Mouse (Mus musculus) embryonic facial prominence, embryonic 12.5 days (tissue): ENCODE measurements around the gene Pom121l2. TPM values are rescaled to one million over a fixed set of nuclear protein-coding genes. Genes with fewer than 3 reads are reported as not detected.
"Not testable (repeated sequence)": the region's sequence is repeated elsewhere in the genome, so short reads cannot be mapped to it uniquely, and the experiment has no call there.

ENCODE experiments used
- ATAC-seq: fragments of 200-750 bp; cut with Nextera tagmentation; 2 replicates; pipeline ENCODE4 v1.8.0; 2017; ENCODE audit not compliant: insufficient number of reproducible peaks, insufficient read depth, low FRiP score, low TSS enrichment
- H3K27ac ChIP-seq: fragments of 300-500 bp; sonication (generic); 2 replicates; pipeline ENCODE4 v1.5.1; 2016; ENCODE audit warnings: mild to moderate bottlenecking
- H3K27me3 ChIP-seq: fragments of 300-500 bp; sonication (generic); 2 replicates; pipeline ENCODE4 v1.6.1; 2016; ENCODE audit warnings: mild to moderate bottlenecking, moderate library complexity
- H3K36me3 ChIP-seq: fragments of 300-500 bp; sonication (generic); 2 replicates; pipeline ENCODE4 v1.6.1; 2016; ENCODE audit warnings: mild to moderate bottlenecking
- H3K4me1 ChIP-seq: fragments of 300-500 bp; sonication (generic); 2 replicates; pipeline ENCODE4 v1.6.1; 2016
- H3K4me2 ChIP-seq: fragments of 300-500 bp; sonication (generic); replicated peaks from 2 replicates; pipeline ENCODE4 v1.6.1; 2016; ENCODE audit warnings: mild to moderate bottlenecking, moderate library complexity
- H3K4me3 ChIP-seq: fragments of 300-500 bp; sonication (generic); 2 replicates; pipeline ENCODE4 v1.5.1; 2016; ENCODE audit warnings: mild to moderate bottlenecking
- H3K9ac ChIP-seq: fragments of 300-500 bp; sonication (generic); 2 replicates; pipeline ENCODE4 v1.6.1; 2016; ENCODE audit warnings: mild to moderate bottlenecking, moderate library complexity
- H3K9me3 ChIP-seq: fragments of 300-500 bp; sonication (generic); 2 replicates; pipeline ENCODE4 v1.6.1; 2016; ENCODE audit warnings: mild to moderate bottlenecking, moderate library complexity
- WGBS: fragments of 180-500 bp; shearing (Covaris S2); methylation state at CpG from one replicate; pipeline ENCODE4 v1.1.7; 2016; 5-methylcytosine and 5-hydroxymethylcytosine counted together
- polyA plus RNA-seq: library from polyadenylated mRNA; unstranded; fragments of >200 nt; fragmentation: Nextera tagmentation; extraction: Ambion mirVana; gene quantifications from 2 replicates; pipeline ENCODE4 v1.2.1, GENCODE M21; 2016

Pom121l2 gene
- polyA plus RNA-seq, 1 experiment from 2014 or later = 0.33 TPM

GRCm38 (mm10) chr13:22026058-22027031 lies 45.4 kb downstream of the Pom121l2 start:
- Histone ChIP-seq H3K4me3 (peak overlapping the region; percentile 46), H3K27me3 (no peaks in the 10 kb centered on the region), H3K4me2 (peak overlapping the region; percentile 55), H3K36me3 (no peaks in the 10 kb centered on the region), H3K4me1 (no peaks in the 10 kb centered on the region), H3K9ac (peak overlapping the region; percentile 42; the same call in 1 of the 2 replicates), H3K9me3 (no peaks in the 10 kb centered on the region), H3K27ac (no peak overlapping the region)
- no peak for ATAC-seq
- WGBS = 1% methylated on average over 35 of the region's 35 CpGs

- no peaks in the 10 kb centered on the region for H3K36me3 ChIP-seq
- peak overlapping the region; percentile 63 for H3K9ac ChIP-seq
- no peaks in the 10 kb centered on the region for H3K27me3 ChIP-seq
- H3K4me1 ChIP-seq = peaks cover 2% of the 10 kb centered on the region; the same call in 1 of the 2 replicates
- 0 out of 2 replicates have a peak, but pooled peaks have one; percentile 29 for ATAC-seq
- H3K4me3 ChIP-seq = peak overlapping the region; percentile 46
- peak overlapping the region; percentile 55 for H3K4me2 ChIP-seq
- 1% methylated on average over 40 of the region's 40 CpGs for WGBS
- H3K27ac ChIP-seq = peak overlapping the region; percentile 66; the same call in 1 of the 2 replicates
- no peaks in the 10 kb centered on the region for H3K9me3 ChIP-seq
These were observed 47.9 kb downstream of the Pom121l2 start for GRCm38 (mm10) chr13:22028673-22029460.

DNA sequence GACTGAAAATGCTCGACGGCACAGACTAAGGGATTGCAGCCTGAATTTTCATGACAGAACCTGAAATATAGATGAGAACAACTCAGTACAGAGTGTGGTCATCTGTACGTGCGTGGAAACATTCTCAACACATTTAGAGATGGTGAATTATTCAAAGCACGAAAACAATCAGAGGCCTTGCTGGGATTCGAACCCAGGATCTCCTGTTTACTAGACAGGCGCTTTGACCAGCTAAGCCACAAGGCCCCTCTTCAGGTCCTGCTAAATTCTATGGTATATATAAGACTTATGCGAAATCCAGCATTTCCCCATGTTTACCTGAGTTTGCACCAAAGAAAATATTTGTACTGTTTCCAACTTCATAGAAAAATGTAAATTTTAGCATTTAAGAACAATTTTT lies 48.9 kb downstream of the Pom121l2 start:
- no peak overlapping the region for H3K9ac ChIP-seq
- ATAC-seq = no peak
- 23% methylated on average over 8 of the region's 8 CpGs for WGBS
- H3K4me1 ChIP-seq = peaks cover 11% of the 10 kb centered on the region; the same call in 1 of the 2 replicates
- no peaks in the 10 kb centered on the region for H3K36me3 ChIP-seq
- no peak overlapping the region for H3K27ac ChIP-seq
- H3K4me3 ChIP-seq = no peak overlapping the region
- no peaks in the 10 kb centered on the region for H3K9me3 ChIP-seq
- no peak overlapping the region for H3K4me2 ChIP-seq
- H3K27me3 ChIP-seq = no peaks in the 10 kb centered on the region

GRCm38 (mm10) chr13:22030493-22030892 lies 49.5 kb downstream of the Pom121l2 start:
- ATAC-seq = no peak

GRCm38 (mm10) chr13:22033741-22034442 lies 52.9 kb downstream of the Pom121l2 start:
- Histone ChIP-seq H3K36me3 (no peaks in the 10 kb centered on the region), H3K9ac (peak overlapping the region; percentile 62), H3K4me2 (peak overlapping the region; percentile 66), H3K4me1 (peaks cover 11% of the 10 kb centered on the region; the same call in 1 of the 2 replicates), H3K4me3 (peak overlapping the region; percentile 40), H3K27ac (peak overlapping the region; percentile 91), H3K9me3 (no peaks in the 10 kb centered on the region), H3K27me3 (no peaks in the 10 kb centered on the region)
- 46% methylated on average over 5 of the region's 5 CpGs for WGBS
- ATAC-seq = no peak

More at GRCm38 (mm10) chr13:22030493-22030892, 49.5 kb downstream of the Pom121l2 start:
- Histone ChIP-seq H3K4me2 (no peak overlapping the region), H3K4me3 (no peak overlapping the region), H3K9ac (no peak overlapping the region), H3K9me3 (no peaks in the 10 kb centered on the region), H3K4me1 (peaks cover 11% of the 10 kb centered on the region; the same call in 1 of the 2 replicates), H3K27ac (no peak overlapping the region), H3K27me3 (no peaks in the 10 kb centered on the region), H3K36me3 (no peaks in the 10 kb centered on the region)
- 13% methylated on average over 4 of the region's 4 CpGs for WGBS

GRCm38 (mm10) chr13:22034443-22035266 lies 53.7 kb downstream of the Pom121l2 start:
- Histone ChIP-seq H3K4me2 (peak overlapping the region; percentile 66), H3K27me3 (no peaks in the 10 kb centered on the region), H3K27ac (peak overlapping the region; percentile 91), H3K4me3 (peak overlapping the region; percentile 40), H3K4me1 (peaks cover 11% of the 10 kb centered on the region; the same call in 1 of the 2 replicates), H3K9ac (peak overlapping the region; percentile 62), H3K36me3 (no peaks in the 10 kb centered on the region), H3K9me3 (no peaks in the 10 kb centered on the region)
- under 1% methylated on average over 14 of the region's 14 CpGs for WGBS
- no peak for ATAC-seq

DNA sequence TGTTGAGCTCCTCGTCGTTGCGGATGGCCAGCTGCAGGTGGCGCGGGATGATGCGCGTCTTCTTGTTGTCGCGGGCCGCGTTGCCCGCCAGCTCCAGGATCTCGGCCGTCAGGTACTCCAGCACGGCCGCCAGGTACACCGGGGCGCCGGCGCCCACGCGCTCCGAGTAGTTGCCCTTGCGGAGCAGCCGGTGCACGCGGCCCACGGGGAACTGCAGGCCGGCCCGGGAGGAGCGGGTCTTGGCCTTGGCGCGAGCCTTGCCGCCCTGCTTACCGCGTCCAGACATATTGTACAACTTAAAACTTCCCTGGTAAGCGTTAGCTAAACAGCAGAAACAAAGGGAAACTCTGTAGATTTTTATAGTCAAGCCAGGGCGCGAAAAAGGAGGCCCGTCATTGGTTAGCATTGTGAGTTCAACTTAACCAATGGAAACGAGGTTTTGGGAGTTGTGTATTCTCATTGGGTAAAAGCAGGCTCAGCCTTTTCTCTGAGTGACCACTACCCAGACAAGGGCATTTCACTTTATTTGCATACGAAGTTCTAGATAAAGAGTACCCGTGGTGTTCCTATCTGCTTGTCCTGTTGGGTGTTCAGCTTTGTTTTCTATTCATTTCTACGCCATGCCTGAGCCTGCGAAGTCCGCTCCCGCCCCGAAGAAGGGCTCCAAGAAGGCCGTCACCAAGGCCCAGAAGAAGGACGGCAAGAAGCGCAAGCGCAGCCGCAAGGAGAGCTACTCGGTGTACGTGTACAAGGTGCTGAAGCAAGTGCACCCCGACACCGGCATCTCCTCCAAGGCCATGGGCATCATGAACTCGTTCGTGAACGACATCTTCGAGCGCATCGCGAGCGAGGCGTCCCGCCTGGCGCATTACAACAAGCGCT lies 54.5 kb downstream of the Pom121l2 start, which contains the start of the genes Hist1h2ah and Hist1h2bk:
TSS of gene Hist1h2ah (minus strand) at position 302 of the 882 bp plus-strand sequence.
TSS of gene Hist1h2bk (plus strand) at position 604 of the 882 bp plus-strand sequence.
- not testable (repeated sequence) for H3K27me3 ChIP-seq, H3K36me3 ChIP-seq, H3K9me3 ChIP-seq
- H3K4me2 ChIP-seq = peak within 1 kb of the TSS; percentile 66
- peak; percentile 98 for ATAC-seq
- H3K4me1 ChIP-seq = peaks cover 16% of the 10 kb centered on the region; the same call in 1 of the 2 replicates
- WGBS = under 1% methylated on average over 29 of the region's 69 CpGs
- H3K9ac ChIP-seq = peak within 1 kb of the TSS; percentile 64
- peak within 1 kb of the TSS; percentile 40 for H3K4me3 ChIP-seq
- peak within 1 kb of the TSS; percentile 91 for H3K27ac ChIP-seq

GRCm38 (mm10) chr13:22036149-22036956 lies 55.4 kb downstream of the Pom121l2 start:
- ATAC-seq = no peak
- H3K9me3 ChIP-seq = no peaks in the 10 kb centered on the region

DNA sequence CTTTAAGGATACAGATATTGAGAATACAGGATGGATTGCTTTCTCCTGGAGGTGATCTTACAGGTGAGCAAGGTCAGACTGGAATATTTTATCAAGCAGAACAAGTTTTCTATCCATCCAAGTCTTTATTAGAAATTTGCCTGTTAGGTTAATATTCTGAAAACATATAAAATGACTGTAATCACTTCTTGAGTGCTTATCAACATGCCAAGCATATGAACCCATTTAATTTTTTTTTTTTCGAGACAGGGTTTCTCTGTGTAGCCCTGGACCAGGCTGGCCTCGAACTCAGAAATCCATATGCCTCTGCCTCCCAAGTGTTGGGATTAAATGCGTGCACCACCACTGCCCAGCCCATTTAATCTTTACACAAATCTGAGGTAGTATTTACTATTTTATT lies 56.0 kb downstream of the Pom121l2 start:
- H3K4me2 ChIP-seq = peak overlapping the region; percentile 66
- H3K9me3 ChIP-seq = no peaks in the 10 kb centered on the region
- H3K9ac ChIP-seq = peak overlapping the region; percentile 64
- ATAC-seq = no peak
- H3K4me3 ChIP-seq = peak overlapping the region; percentile 37
- H3K4me1 ChIP-seq = peaks cover 18% of the 10 kb centered on the region; the same call in 1 of the 2 replicates
- no peaks in the 10 kb centered on the region for H3K36me3 ChIP-seq
- H3K27ac ChIP-seq = peak overlapping the region; percentile 88
- no peaks in the 10 kb centered on the region for H3K27me3 ChIP-seq
- 55% methylated on average over 3 of the region's 3 CpGs for WGBS

More at GRCm38 (mm10) chr13:22036149-22036956, 55.4 kb downstream of the Pom121l2 start:
- peak overlapping the region; percentile 64 for H3K9ac ChIP-seq
- H3K4me3 ChIP-seq = peak overlapping the region; percentile 37
- 2% methylated on average over 21 of the region's 23 CpGs for WGBS
- H3K4me1 ChIP-seq = peaks cover 16% of the 10 kb centered on the region; the same call in 1 of the 2 replicates
- no peaks in the 10 kb centered on the region for H3K36me3 ChIP-seq
- no peaks in the 10 kb centered on the region for H3K27me3 ChIP-seq
- H3K27ac ChIP-seq = peak overlapping the region; percentile 88
- H3K4me2 ChIP-seq = peak overlapping the region; percentile 66
